Mouse (Mus musculus) embryonic fibroblast, embryonic 13.5 days (primary cell): ENCODE data around the gene Zfp940.

ENCODE experiments used
- CTCF ChIP-seq: IDR thresholded peaks from 2 replicates; pipeline ENCODE4 v1.5.1; 2011; ENCODE audit warnings: mild to moderate bottlenecking, control low read depth, low read length, moderate library complexity, borderline replicate concordance; ENCODE audit not compliant: insufficient read depth
- POLR2A ChIP-seq: IDR thresholded peaks from 2 replicates; pipeline ENCODE4 v1.6.1; 2011; ENCODE audit warnings: low read depth, mild to moderate bottlenecking, control low read depth, low read length, moderate library complexity

GRCm38 (mm10) chr7:29880916-29881315 lies 27.4 kb upstream of the Zfp940 start:
- TF ChIP-seq CTCF (no peak), POLR2A (no peak)
